Mouse (Mus musculus): ENCODE results near the gene Troap. TPM values are rescaled to one million over a fixed set of nuclear protein-coding genes. Genes with fewer than 3 reads are reported as not detected.

Gene Troap
- polyA plus RNA-seq, 1 experiment: 15.2 TPM

GRCm38 (mm10) chr15:99029619-99030584, 44.5 kb upstream of the Troap start, which contains the start of gene Tuba1c:
Gene Tuba1c (plus strand): TSS chr15:99029891.
- Histone ChIP-seq H3K4me1 (ENCODE audit: control insufficient read depth, insufficient read depth, low read length) (peaks cover 5% of the 10 kb centered on the region), H3K4me3 (ENCODE audit: control insufficient read depth, low read depth, low read length) (peak within 1 kb of the TSS; percentile 73), H3K27me3 (ENCODE audit: control insufficient read depth, insufficient read depth, low read length) (no peaks in the 10 kb centered on the region; the same call in none of the 2 replicates), H3K36me3 (ENCODE audit: control insufficient read depth, insufficient read depth, low read length) (no peaks in the 10 kb centered on the region), H3K27ac (ENCODE audit: control insufficient read depth, insufficient read depth, low read depth, low read length) (peak within 1 kb of the TSS; percentile 59)
- TF ChIP-seq POLR2A (IDR thresholded peaks at IDR 0.05; ENCODE audit: control insufficient read depth, low read depth, low read length) (peak; percentile 71), CTCF (IDR thresholded peaks at IDR 0.05; ENCODE audit: control insufficient read depth, insufficient read depth, insufficient replicate concordance, low read depth, low read length) (no peak)

- TF ChIP-seq CTCF (IDR thresholded peaks at IDR 0.05; ENCODE audit: control insufficient read depth, insufficient read depth, insufficient replicate concordance, low read depth, low read length): no peak
- TF ChIP-seq POLR2A (IDR thresholded peaks at IDR 0.05; ENCODE audit: control insufficient read depth, low read depth, low read length): no peak
- no peaks in the 10 kb centered on the region; the same call in 1 of the 2 replicates for H3K4me1 ChIP-seq (ENCODE audit: control insufficient read depth, insufficient read depth, low read length)
- peak overlapping the region; percentile 1 for H3K27ac ChIP-seq (ENCODE audit: control insufficient read depth, insufficient read depth, low read depth, low read length)
- H3K36me3 ChIP-seq (ENCODE audit: control insufficient read depth, insufficient read depth, low read length): no peaks in the 10 kb centered on the region
- H3K4me3 ChIP-seq (ENCODE audit: control insufficient read depth, low read depth, low read length): peak overlapping the region; percentile 73
- no peaks in the 10 kb centered on the region; the same call in none of the 2 replicates for H3K27me3 ChIP-seq (ENCODE audit: control insufficient read depth, insufficient read depth, low read length)
Observed at GRCm38 (mm10) chr15:99030585-99031387, 43.6 kb upstream of the Troap start.

- Histone ChIP-seq H3K4me3 (ENCODE audit: control insufficient read depth, low read depth, low read length) (peak overlapping the region; percentile 73), H3K36me3 (ENCODE audit: control insufficient read depth, insufficient read depth, low read length) (no peaks in the 10 kb centered on the region), H3K27me3 (ENCODE audit: control insufficient read depth, insufficient read depth, low read length) (no peaks in the 10 kb centered on the region; the same call in none of the 2 replicates), H3K27ac (ENCODE audit: control insufficient read depth, insufficient read depth, low read depth, low read length) (no peak overlapping the region), H3K4me1 (ENCODE audit: control insufficient read depth, insufficient read depth, low read length) (no peaks in the 10 kb centered on the region; the same call in 1 of the 2 replicates)
- no peak for TF ChIP-seq POLR2A (IDR thresholded peaks at IDR 0.05; ENCODE audit: control insufficient read depth, low read depth, low read length)
- no peak for TF ChIP-seq CTCF (IDR thresholded peaks at IDR 0.05; ENCODE audit: control insufficient read depth, insufficient read depth, insufficient replicate concordance, low read depth, low read length)
Observed at GRCm38 (mm10) chr15:99031388-99031675, 43.0 kb upstream of the Troap start.

GRCm38 (mm10) chr15:99032041-99032725, 42.2 kb upstream of the Troap start:
- no peak for TF ChIP-seq CTCF (IDR thresholded peaks at IDR 0.05; ENCODE audit: control insufficient read depth, insufficient read depth, insufficient replicate concordance, low read depth, low read length)
- no peak for TF ChIP-seq POLR2A (IDR thresholded peaks at IDR 0.05; ENCODE audit: control insufficient read depth, low read depth, low read length)
- Histone ChIP-seq H3K36me3 (ENCODE audit: control insufficient read depth, insufficient read depth, low read length) (no peaks in the 10 kb centered on the region), H3K4me3 (ENCODE audit: control insufficient read depth, low read depth, low read length) (peak overlapping the region; percentile 1; the same call in 1 of the 2 replicates), H3K27ac (ENCODE audit: control insufficient read depth, insufficient read depth, low read depth, low read length) (no peak overlapping the region), H3K4me1 (ENCODE audit: control insufficient read depth, insufficient read depth, low read length) (no peaks in the 10 kb centered on the region; the same call in 1 of the 2 replicates), H3K27me3 (ENCODE audit: control insufficient read depth, insufficient read depth, low read length) (no peaks in the 10 kb centered on the region; the same call in none of the 2 replicates)

GRCm38 (mm10) chr15:99032726-99033250, 41.6 kb upstream of the Troap start:
- Histone ChIP-seq H3K4me3 (ENCODE audit: control insufficient read depth, low read depth, low read length) (no peak overlapping the region), H3K36me3 (ENCODE audit: control insufficient read depth, insufficient read depth, low read length) (no peaks in the 10 kb centered on the region), H3K4me1 (ENCODE audit: control insufficient read depth, insufficient read depth, low read length) (no peaks in the 10 kb centered on the region; the same call in 1 of the 2 replicates), H3K27ac (ENCODE audit: control insufficient read depth, insufficient read depth, low read depth, low read length) (0 out of 2 replicates have a peak overlapping the region, but pooled peaks have one; percentile 45), H3K27me3 (ENCODE audit: control insufficient read depth, insufficient read depth, low read length) (no peaks in the 10 kb centered on the region; the same call in none of the 2 replicates)
- no peak for TF ChIP-seq CTCF (IDR thresholded peaks at IDR 0.05; ENCODE audit: control insufficient read depth, insufficient read depth, insufficient replicate concordance, low read depth, low read length)
- no peak for TF ChIP-seq POLR2A (IDR thresholded peaks at IDR 0.05; ENCODE audit: control insufficient read depth, low read depth, low read length)

- Histone ChIP-seq H3K4me3 (ENCODE audit: control insufficient read depth, low read depth, low read length) (no peak overlapping the region), H3K27ac (ENCODE audit: control insufficient read depth, insufficient read depth, low read depth, low read length) (no peak overlapping the region; the same call in none of the 2 replicates), H3K36me3 (ENCODE audit: control insufficient read depth, insufficient read depth, low read length) (no peaks in the 10 kb centered on the region), H3K27me3 (ENCODE audit: control insufficient read depth, insufficient read depth, low read length) (no peaks in the 10 kb centered on the region; the same call in none of the 2 replicates), H3K4me1 (ENCODE audit: control insufficient read depth, insufficient read depth, low read length) (no peaks in the 10 kb centered on the region; the same call in 1 of the 2 replicates)
- no peak for TF ChIP-seq CTCF (IDR thresholded peaks at IDR 0.05; ENCODE audit: control insufficient read depth, insufficient read depth, insufficient replicate concordance, low read depth, low read length)
- TF ChIP-seq POLR2A (IDR thresholded peaks at IDR 0.05; ENCODE audit: control insufficient read depth, low read depth, low read length): no peak
Observed at GRCm38 (mm10) chr15:99033498-99034270, 40.7 kb upstream of the Troap start.

Measured in testis, adult 2 months (tissue).